7 mouse cellular contexts compared by ENCODE assay signal in the genomic region with DNA sequence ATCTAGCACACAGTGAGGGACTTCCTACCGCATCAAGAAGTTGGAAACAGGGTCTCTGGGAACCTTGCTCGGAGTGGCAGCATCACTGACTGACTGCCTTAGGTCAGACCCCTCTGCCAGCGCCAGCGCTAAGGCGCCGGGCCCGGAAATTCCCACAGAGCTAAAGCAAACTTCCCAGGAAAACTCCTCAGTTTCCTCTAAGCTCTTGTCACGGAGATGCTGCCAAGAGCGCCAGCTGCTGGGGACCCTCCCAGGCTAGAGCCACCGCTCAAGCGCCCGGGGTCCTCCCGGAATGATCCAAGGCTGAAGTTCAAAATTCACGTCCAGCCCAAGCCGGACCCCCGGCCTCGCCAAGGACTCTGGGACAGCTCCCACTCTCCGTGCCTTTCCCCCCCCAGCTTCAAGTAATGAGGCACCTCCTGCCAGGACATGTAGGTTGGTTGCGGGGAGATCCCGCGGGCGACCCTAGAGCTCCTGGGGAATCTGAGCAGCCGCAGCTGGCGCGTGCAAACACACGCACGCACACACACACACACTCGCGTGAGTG. TPM values are rescaled to one million over a fixed set of nuclear protein-coding genes. Genes with fewer than 3 reads are reported as not detected.
DNase-seq lines count a peak whose midpoint lies in the region; ATAC-seq lines count a peak whose summit lies in the region.

No protein-coding gene starts in this region.

- H3K36me3 ChIP-seq in heart, embryonic 10.5 days = no peaks in the 10 kb centered on the region
- no peaks in the 10 kb centered on the region for H3K36me3 ChIP-seq in kidney, embryonic 15.5 days

- peak; percentile 50 for DNase-seq in ES-CJ7 (ENCODE audit: low read depth, low spot score)
- DNase-seq in adrenal gland, postnatal 36 days = peak; percentile 44 to 57
- peak; percentile 79 for DNase-seq in heart, embryonic 10.5 days (ENCODE audit: low spot score)
- peak; percentile 73 for DNase-seq in lung, postnatal 14 days
- DNase-seq in testis, postnatal 10 days (ENCODE audit: low spot score) = peak; percentile 54
- no peak for DNase-seq in gastrocnemius, postnatal 14 days

- H3K4me2 ChIP-seq in kidney, embryonic 15.5 days = peak overlapping the region; percentile 94

- WGBS in heart, embryonic 10.5 days = under 1% methylated on average over 29 of the region's 29 CpGs
- WGBS in kidney, embryonic 15.5 days = under 1% methylated on average over 29 of the region's 29 CpGs

- no peaks in the 10 kb centered on the region for H3K9me3 ChIP-seq in heart, embryonic 10.5 days
- H3K9me3 ChIP-seq in kidney, embryonic 15.5 days (replicated peaks) = no peaks in the 10 kb centered on the region

- H3K9ac ChIP-seq in kidney, embryonic 15.5 days = peak overlapping the region; percentile 89

- H3K27me3 ChIP-seq in heart, embryonic 10.5 days (ENCODE audit: insufficient read depth, poor library complexity, severe bottlenecking) = peaks cover 13% of the 10 kb centered on the region; the same call in 1 of the 2 replicates
- H3K27me3 ChIP-seq in kidney, embryonic 15.5 days = no peaks in the 10 kb centered on the region

- peak overlapping the region; percentile 90 for H3K27ac ChIP-seq in heart, embryonic 10.5 days
- peak overlapping the region; percentile 98 for H3K27ac ChIP-seq in kidney, embryonic 15.5 days

- H3K4me3 ChIP-seq in heart, embryonic 10.5 days = peak overlapping the region; percentile 73
- H3K4me3 ChIP-seq in kidney, embryonic 15.5 days (replicated peaks) = peak overlapping the region; percentile 92

- intact Hi-C loops in gastrocnemius, postnatal 14 days (cut with DNase I; ENCODE audit: low total_unique reads) = loop anchor here (5.0 kb wide), 1 partner anchor 35 kb away; no protein-coding TSS in a partner anchor

- peaks cover 50% of the 10 kb centered on the region for H3K4me1 ChIP-seq in heart, embryonic 10.5 days
- H3K4me1 ChIP-seq in kidney, embryonic 15.5 days = peaks cover 53% of the 10 kb centered on the region

- ATAC-seq in kidney, embryonic 15.5 days (replicated peaks; ENCODE audit: low FRiP score) = 0 out of 2 replicates have a peak, but pooled peaks have one; percentile 4

RNA-seq across cellular contexts. Expression of a gene that starts 1.5 kb away (rescaled TPM):
- total RNA-seq in adrenal gland, postnatal 36 days (2021) = 10 to 100 TPM; 12.6 to 17.5 TPM
- polyA plus RNA-seq in heart, embryonic 10.5 days (2016; fragmentation: Nextera tagmentation; extraction: Ambion mirVana) = 4.2 and 8.5 TPM in 2 replicates
- polyA plus RNA-seq in kidney, embryonic 15.5 days (2015; fragmentation: Nextera tagmentation; extraction: Ambion mirVana) = 15.0 and 16.2 TPM in 2 replicates
- 10 to 100 TPM in 1 of 2 experiments, 1 to 10 TPM in 1; 9.7 to 10.9 TPM for total RNA-seq in gastrocnemius, postnatal 14 days (2021)

RNA-seq across cellular contexts. Expression of a gene that starts 59.3 kb away (rescaled TPM):
- 10 to 100 TPM in 1 of 2 experiments, 1 to 10 TPM in 1; 4.6 to 24.7 TPM for total RNA-seq in adrenal gland, postnatal 36 days (2021)
- 1.5 and 2.1 TPM in 2 replicates for polyA plus RNA-seq in heart, embryonic 10.5 days (2016; fragmentation: Nextera tagmentation; extraction: Ambion mirVana)
- 3.3 and 4.0 TPM in 2 replicates for polyA plus RNA-seq in kidney, embryonic 15.5 days (2015; fragmentation: Nextera tagmentation; extraction: Ambion mirVana)
- under 1 TPM; 0.13 to 0.23 TPM for total RNA-seq in gastrocnemius, postnatal 14 days (2021)

Comparison
In these comparisons a context has a peak if more than half of its experiments do, and no peak if none do; other contexts are left out.
1. RNA of a gene that starts 59.3 kb away (total RNA-seq): 4.6 to 24.7 TPM in adrenal gland, postnatal 36 days; 0.13 to 0.23 TPM in gastrocnemius, postnatal 14 days; every median in the first group is over 4 times any median in the second.